Comparison of ENCODE assay signal across 8 mouse cellular contexts in the genomic region with DNA sequence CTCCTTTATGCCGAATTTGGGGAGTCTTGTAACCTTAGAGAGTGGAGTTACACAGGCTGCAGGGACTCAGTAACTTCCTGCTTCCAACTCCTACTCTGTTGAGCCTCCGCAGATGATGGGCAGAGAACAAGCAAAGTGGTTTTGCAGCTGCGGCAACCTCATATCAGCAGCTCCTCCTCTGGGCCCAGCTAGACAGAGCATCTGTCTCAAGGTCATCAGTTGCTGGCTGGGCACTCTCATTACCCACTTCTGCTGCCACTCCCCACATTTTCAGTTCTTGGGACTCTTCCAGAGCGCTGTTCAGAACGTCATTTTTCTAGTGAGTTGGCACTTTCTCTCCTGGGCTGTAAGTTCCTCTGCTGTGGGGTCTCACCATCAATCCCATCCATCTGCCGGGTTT. TPM values are rescaled to one million over a fixed set of nuclear protein-coding genes. Genes with fewer than 3 reads are reported as not detected.
DNase-seq lines count a peak whose midpoint lies in the region; ATAC-seq lines count a peak whose summit lies in the region.

No protein-coding gene starts in this region.

- H3K9me3 ChIP-seq in forebrain, embryonic 12.5 days = no peaks in the 10 kb centered on the region
- H3K9me3 ChIP-seq in intestine, embryonic 16.5 days (ENCODE audit: control insufficient read depth, low read length) = no peaks in the 10 kb centered on the region
- H3K9me3 ChIP-seq in midbrain, embryonic 14.5 days (ENCODE audit: control insufficient read depth, low read length) = no peaks in the 10 kb centered on the region

- H3K27ac ChIP-seq in forebrain, embryonic 12.5 days = no peak overlapping the region
- no peak overlapping the region for H3K27ac ChIP-seq in intestine, embryonic 16.5 days (ENCODE audit: low read length)
- H3K27ac ChIP-seq in midbrain, embryonic 14.5 days (replicated peaks; ENCODE audit: low read depth, low read length) = no peak overlapping the region

- ATAC-seq in forebrain, embryonic 12.5 days (ENCODE audit: low FRiP score) = peak; percentile 17; the same call in 1 of the 2 replicates
- ATAC-seq in intestine, embryonic 16.5 days = peak; percentile 29; the same call in 1 of the 2 replicates
- ATAC-seq in midbrain, embryonic 14.5 days (ENCODE audit: low FRiP score, low TSS enrichment) = no peak; the same call in 1 of the 2 replicates

- H3K4me2 ChIP-seq in forebrain, embryonic 12.5 days = no peak overlapping the region
- no peak overlapping the region for H3K4me2 ChIP-seq in intestine, embryonic 16.5 days (ENCODE audit: low read depth, low read length)
- H3K4me2 ChIP-seq in midbrain, embryonic 14.5 days (ENCODE audit: low read length) = no peak overlapping the region

- peaks cover 41% of the 10 kb centered on the region for H3K4me1 ChIP-seq in forebrain, embryonic 12.5 days
- peaks cover 25% of the 10 kb centered on the region for H3K4me1 ChIP-seq in intestine, embryonic 16.5 days (ENCODE audit: control insufficient read depth, insufficient read depth, low read length)
- H3K4me1 ChIP-seq in midbrain, embryonic 14.5 days (ENCODE audit: control insufficient read depth, insufficient read depth, low read length) = peaks cover 7% of the 10 kb centered on the region; the same call in 1 of the 2 replicates

- no peaks in the 10 kb centered on the region for H3K36me3 ChIP-seq in forebrain, embryonic 12.5 days (replicated peaks)
- no peaks in the 10 kb centered on the region for H3K36me3 ChIP-seq in intestine, embryonic 16.5 days (ENCODE audit: control insufficient read depth, insufficient read depth, low read length)
- H3K36me3 ChIP-seq in midbrain, embryonic 14.5 days (ENCODE audit: control insufficient read depth, insufficient read depth, low read length) = no peaks in the 10 kb centered on the region

- no peaks in the 10 kb centered on the region for H3K27me3 ChIP-seq in forebrain, embryonic 12.5 days
- H3K27me3 ChIP-seq in intestine, embryonic 16.5 days (replicated peaks; ENCODE audit: control insufficient read depth, insufficient read depth, low read length) = no peaks in the 10 kb centered on the region
- H3K27me3 ChIP-seq in midbrain, embryonic 14.5 days (ENCODE audit: control insufficient read depth, insufficient read depth, low read length) = no peaks in the 10 kb centered on the region

- DNase-seq in lung, adult 18-20 months = peak; percentile 10 to 13
- no peak for DNase-seq in lung, postnatal 4 days
- peak; percentile 24 for DNase-seq in midbrain, embryonic 14.5 days
- no peak for DNase-seq in right cerebral cortex, adult 2 months (ENCODE audit: low spot score in 2 of 2)
- no peak for DNase-seq in left cerebral cortex, adult 11 months (ENCODE audit: low spot score)
- no peak for DNase-seq in c-Kit-positive CD71-positive TER-119-positive erythroid progenitor cells, embryonic 14.5 days (ENCODE audit: low spot score)

- H3K9ac ChIP-seq in forebrain, embryonic 12.5 days = no peak overlapping the region
- no peak overlapping the region for H3K9ac ChIP-seq in intestine, embryonic 16.5 days (ENCODE audit: low read depth, low read length)
- no peak overlapping the region for H3K9ac ChIP-seq in midbrain, embryonic 14.5 days (replicated peaks; ENCODE audit: low read length)

- WGBS in forebrain, embryonic 12.5 days = 54% methylated on average over 6 of the region's 6 CpGs
- WGBS in intestine, embryonic 16.5 days = 44% methylated on average over 6 of the region's 6 CpGs
- 46% methylated on average over 6 of the region's 6 CpGs for WGBS in midbrain, embryonic 14.5 days

- no peak overlapping the region for H3K4me3 ChIP-seq in forebrain, embryonic 12.5 days (replicated peaks)
- H3K4me3 ChIP-seq in intestine, embryonic 16.5 days (ENCODE audit: low read length) = no peak overlapping the region
- no peak overlapping the region for H3K4me3 ChIP-seq in midbrain, embryonic 14.5 days (replicated peaks; ENCODE audit: low read depth, low read length)

RNA-seq across cellular contexts. Expression of gene Adgra3, which starts 24.6 kb away (rescaled TPM):
- 43.6 and 48.2 TPM in 2 replicates for polyA plus RNA-seq in forebrain, embryonic 12.5 days (2016; fragmentation: Nextera tagmentation; extraction: Ambion mirVana)
- polyA plus RNA-seq in intestine, embryonic 16.5 days (2015; fragmentation: Nextera tagmentation; extraction: Ambion mirVana) = 4.5 and 6.6 TPM in 2 replicates
- polyA plus RNA-seq in midbrain, embryonic 14.5 days (2014; fragmentation: Nextera tagmentation; extraction: Ambion mirVana) = 16.4 and 25.2 TPM in 2 replicates

Comparison
In these comparisons a context has a peak if more than half of its experiments do, and no peak if none do; other contexts are left out.
1. DNase-seq: peak in lung, adult 18-20 months (2 of 2) and midbrain, embryonic 14.5 days (single experiment); none in lung, postnatal 4 days (0 of 2), right cerebral cortex, adult 2 months (0 of 2), left cerebral cortex, adult 11 months (single experiment) and c-Kit-positive CD71-positive TER-119-positive erythroid progenitor cells, embryonic 14.5 days (single experiment).